Mouse (Mus musculus) heart, postnatal 0 days (tissue): ENCODE measurements around the gene Trove2.

Experiments used
- CTCF ChIP-seq: IDR thresholded peaks from 2 replicates; pipeline ENCODE4 v1.5.1; 2016; ENCODE audit warnings: antibody characterized with exemption, control low read depth, low read depth
- EP300 ChIP-seq: IDR thresholded peaks from 2 replicates; pipeline ENCODE4 v1.6.1; 2016; ENCODE audit warnings: antibody characterized with exemption, low read depth

- TF ChIP-seq EP300 (no peak), CTCF (no peak)
Measured at GRCm38 (mm10) chr1:143820096-143820877, 43.4 kb upstream of the Trove2 start.
